Mouse (Mus musculus) gastrocnemius, postnatal 36 days (tissue): ENCODE data around the gene Rnf148. TPM values are rescaled to one million over a fixed set of nuclear protein-coding genes. Genes with fewer than 3 reads are reported as not detected.

Source experiments
- DNase-seq, 2 experiments: peaks; one replicate each; pipeline ENCODE4 v3.0.0; 2022
- intact Hi-C: fragments of 180-260 bp; cut with DNase I; formaldehyde crosslinking; loops from one replicate; pipeline ENCODE4 v1.15.1; 2025
- long read RNA-seq, 2 experiments: library from polyadenylated mRNA; stranded (forward); transcript quantifications; one replicate each; pipeline ENCODE4 v2.0.0; 2021
- total RNA-seq, 2 experiments: library from RNA; stranded (reverse); gene quantifications; 2 replicates each; pipeline ENCODE4 v1.2.3; 2021

Gene Rnf148
- total RNA-seq, result not detected
- long read RNA-seq, experiment 1, result 0 reads
- long read RNA-seq, experiment 2, result 0 reads

GRCm38 (mm10) chr6:23655036-23655435, at the start of gene Rnf148:
Rnf148 (minus strand) TSS chr6:23655136.
- DNase-seq, result no peak
- intact Hi-C loops, result no loop called here

- DNase-seq, result no peak
- intact Hi-C loops, result no loop called here
Measured at GRCm38 (mm10) chr6:23700879-23701278, 45.9 kb upstream of the Rnf148 start.

GRCm38 (mm10) chr6:23678172-23678571, 23.2 kb upstream of the Rnf148 start:
- intact Hi-C loops, result no loop called here
- no peak for DNase-seq

GRCm38 (mm10) chr6:23650205-23650604, 4.7 kb downstream of the Rnf148 start, which contains the start of gene Rnf133:
Rnf133 (minus strand) TSS chr6:23650305.
- DNase-seq, result no peak
- intact Hi-C loops, result no loop called here

GRCm38 (mm10) chr6:23648732-23649131, 6.2 kb downstream of the Rnf148 start:
- intact Hi-C loops, result no loop called here
- DNase-seq, result no peak

GRCm38 (mm10) chr6:23647627-23648247, 7.2 kb downstream of the Rnf148 start:
- intact Hi-C loops, result no loop called here
- no peak for DNase-seq

- intact Hi-C loops, result no loop called here
- peak in 1 of 2 experiments; percentile 7 for DNase-seq
Measured at GRCm38 (mm10) chr6:23637081-23637480, 17.9 kb downstream of the Rnf148 start.

GRCm38 (mm10) chr6:23635208-23635607, 19.7 kb downstream of the Rnf148 start:
- intact Hi-C loops, result no loop called here
- no peak for DNase-seq

GRCm38 (mm10) chr6:23634016-23634415, 20.9 kb downstream of the Rnf148 start:
- intact Hi-C loops, result no loop called here

GRCm38 (mm10) chr6:23630465-23630864, 24.5 kb downstream of the Rnf148 start:
- intact Hi-C loops, result no loop called here
- no peak for DNase-seq

More at GRCm38 (mm10) chr6:23634016-23634415, 20.9 kb downstream of the Rnf148 start:
- DNase-seq, result no peak

Other genes starting within 250 kb of the Rnf148 start
- not detected for gene Rnf133, start 4.8 kb downstream of the Rnf148 start, total RNA-seq
- gene Cadps2, start 184.3 kb upstream of the Rnf148 start, total RNA-seq, result under 1 TPM; 0.10 to 0.26 TPM